Mouse (Mus musculus): Measurements from ENCODE around the gene Map3k14.

The Map3k14 gene

DNA sequence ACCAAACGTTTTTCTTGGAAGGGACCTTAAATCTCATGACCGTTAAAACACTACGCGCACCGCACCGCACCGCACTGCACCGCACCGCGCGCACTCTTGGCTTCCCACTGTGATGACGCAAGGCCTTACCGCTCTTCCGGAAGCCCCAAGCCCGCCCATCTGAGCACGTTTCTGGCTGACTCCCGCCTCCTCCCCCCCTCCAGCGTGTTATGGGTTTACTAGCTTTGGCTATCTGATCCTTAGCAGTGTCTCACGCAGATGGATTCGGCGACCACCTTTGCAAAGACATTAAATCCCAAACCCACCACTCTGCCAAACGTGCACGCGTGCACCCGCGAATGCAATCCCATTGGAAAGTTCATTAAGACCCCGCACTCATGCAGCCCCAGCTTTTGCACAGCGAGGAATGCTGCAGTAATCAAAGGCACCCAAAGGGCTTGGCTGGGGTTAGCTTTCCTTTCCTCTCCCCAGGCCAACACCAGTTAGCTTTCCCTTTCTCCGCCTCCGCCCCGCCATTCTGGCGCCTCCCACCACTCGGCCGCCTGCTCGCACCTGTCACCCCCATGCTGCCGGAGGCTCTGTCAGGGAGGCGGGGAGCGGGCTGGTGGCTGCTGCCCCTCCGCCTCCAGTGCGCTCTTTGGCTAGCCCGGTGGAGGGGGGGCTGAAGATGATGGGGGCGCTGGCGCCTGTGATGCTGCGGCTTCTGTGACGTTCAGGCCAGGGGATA is 49.3 kb downstream of the Map3k14 start, which contains the start of gene Spata32:
Spata32 (minus strand) TSS at position 643 of the 727 bp plus-strand sequence.
- CTCF ChIA-PET, result interaction anchor here (0.8 kb wide), 1 partner anchor 116 kb away, joined by 3 read pairs; no protein-coding TSS in a partner anchor

DNA sequence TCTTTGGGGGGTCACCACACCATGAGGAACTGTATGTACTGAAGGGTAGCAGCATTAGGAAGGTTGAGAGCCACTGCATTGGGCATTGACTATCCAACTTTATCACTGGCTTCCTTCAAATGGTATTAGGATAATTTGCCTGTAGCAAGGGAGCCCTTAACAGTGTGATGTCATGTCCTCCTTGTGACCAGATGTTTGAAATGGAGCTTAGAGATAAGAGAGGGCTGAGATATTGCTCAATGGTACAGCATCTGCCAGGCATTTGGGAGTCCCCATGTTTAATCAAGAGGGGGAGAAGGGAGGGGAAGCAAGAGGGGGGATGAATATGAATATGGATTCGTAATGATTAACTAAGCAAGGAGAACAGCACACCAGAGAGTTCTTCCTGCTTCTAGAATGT is 51.9 kb downstream of the Map3k14 start:
- CTCF ChIA-PET, result no interaction called here

DNA sequence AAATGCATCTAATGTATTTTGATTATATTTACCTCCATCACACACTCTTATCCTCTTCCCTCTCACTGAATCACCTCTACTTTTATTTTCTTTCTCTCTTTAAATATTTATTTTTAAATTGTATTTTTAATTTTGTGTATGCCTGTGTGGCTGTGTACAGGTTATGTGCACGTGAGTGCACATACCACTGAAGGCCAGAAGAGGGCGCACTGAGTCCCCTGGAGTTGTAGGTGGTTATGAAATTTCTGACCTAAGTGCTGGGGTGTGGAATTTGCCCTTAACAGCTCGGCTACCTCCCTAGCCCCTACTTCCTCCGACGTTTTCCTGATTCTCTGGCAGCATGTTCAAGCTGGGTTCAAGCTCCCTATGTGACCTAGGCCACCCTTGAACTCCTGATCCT is 53.6 kb downstream of the Map3k14 start:
- CTCF ChIA-PET, result no interaction called here

DNA sequence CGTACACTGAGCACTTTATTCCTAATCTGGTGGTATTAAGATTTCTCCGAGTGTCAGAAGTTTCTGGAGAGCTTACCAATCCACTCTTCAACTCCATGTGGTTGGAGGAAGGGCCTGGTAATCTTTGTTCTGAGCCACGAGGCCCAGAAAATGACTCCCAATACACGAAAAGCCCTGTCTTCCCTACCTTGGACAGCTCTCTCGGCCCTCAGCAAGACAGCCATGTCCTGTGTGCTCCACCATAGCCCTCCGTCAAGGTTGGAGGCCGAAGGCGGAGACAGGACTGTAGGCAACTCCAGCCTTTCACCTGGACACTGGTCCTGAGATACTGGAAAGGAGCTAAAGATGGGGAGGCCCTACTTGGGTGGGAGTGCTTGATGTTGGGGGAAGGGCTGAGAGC is 57.0 kb downstream of the Map3k14 start:
- CTCF ChIA-PET, result no interaction called here

DNA sequence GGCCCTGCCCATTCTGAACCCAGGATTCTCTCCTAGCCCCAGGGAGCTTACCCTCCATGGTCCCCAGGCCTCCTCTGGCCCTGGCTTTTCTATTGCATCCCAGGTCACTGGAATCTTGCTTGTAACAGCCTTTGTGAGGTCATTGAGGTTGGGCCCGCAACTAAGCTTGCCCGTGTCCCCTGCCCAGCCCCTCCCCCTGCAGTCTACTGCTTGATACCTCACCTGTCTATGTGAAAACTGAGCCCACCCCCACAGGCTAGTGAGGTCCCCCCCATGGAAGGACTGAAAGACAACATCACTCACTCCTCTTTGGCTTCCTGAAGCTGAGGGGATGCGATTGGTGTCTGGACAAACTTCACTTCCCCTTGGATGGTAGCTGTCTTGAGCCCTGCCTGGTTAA is 58.8 kb downstream of the Map3k14 start, which contains the start of gene 1700023F06Rik:
1700023F06Rik (minus strand) TSS at position 101 of the 400 bp plus-strand sequence.
- CTCF ChIA-PET, result no interaction called here

DNA sequence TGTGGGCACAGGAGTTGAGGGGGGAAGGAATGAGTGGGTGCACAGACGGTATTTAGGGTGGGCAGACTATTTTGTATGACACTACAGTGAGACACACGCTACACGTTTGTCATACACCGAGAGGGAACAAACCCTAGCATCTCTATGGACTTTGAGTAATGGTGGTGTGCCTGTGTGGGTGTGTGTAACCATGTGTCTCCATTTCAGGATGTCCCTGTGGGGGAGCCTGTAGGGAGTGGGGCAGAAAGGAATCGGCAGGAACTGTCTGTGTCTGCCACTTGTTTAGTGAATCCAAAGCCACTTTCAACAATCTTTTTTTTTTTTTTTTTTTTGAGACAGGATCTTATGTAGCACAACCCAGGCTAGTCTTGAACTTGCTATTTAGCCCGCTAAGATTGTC is 61.1 kb downstream of the Map3k14 start:
- CTCF ChIA-PET, result interaction anchor here (0.6 kb wide), 1 partner anchor 149 kb away, joined by 27 read pairs; no protein-coding TSS in a partner anchor

DNA sequence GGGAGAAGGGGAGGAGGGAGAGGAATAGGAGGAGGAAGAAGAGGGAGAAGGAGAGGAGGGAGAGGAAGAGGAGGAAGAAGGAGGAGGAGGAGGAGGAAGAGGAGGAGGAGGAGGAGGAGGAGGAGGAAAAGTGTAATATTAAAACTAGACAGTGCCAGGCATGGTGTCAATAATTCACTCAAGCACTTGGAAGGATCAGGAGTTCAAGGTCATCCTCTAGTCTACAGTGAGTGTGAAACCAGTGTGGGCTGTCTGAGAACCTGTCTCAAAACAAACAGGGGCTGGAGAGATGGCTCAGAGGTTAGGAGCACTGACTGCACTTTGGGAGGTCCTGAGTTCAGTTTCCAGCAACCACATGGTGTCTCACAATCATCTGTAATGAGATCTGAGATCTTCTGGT is 64.9 kb downstream of the Map3k14 start:
- CTCF ChIA-PET, result no interaction called here

DNA sequence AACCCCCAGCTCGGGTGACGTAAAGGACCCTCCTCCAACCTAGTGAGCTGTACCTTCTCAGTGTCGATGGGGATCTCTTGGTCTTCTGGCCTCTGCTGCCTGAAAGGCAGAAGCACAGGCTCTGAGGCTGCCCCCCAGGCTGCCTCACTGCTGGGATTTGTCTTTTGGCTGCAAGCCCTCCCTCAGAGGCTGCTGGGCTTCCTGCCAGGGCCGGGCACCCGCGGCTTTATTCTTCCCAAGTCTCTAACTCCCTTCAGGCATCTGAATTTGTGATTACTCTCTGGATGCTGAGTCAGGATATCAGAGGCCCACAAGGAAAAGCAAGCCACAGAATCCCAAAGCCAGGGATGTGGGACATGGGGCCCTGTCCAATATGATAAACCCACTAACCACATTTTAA is 65.6 kb downstream of the Map3k14 start:
- CTCF ChIA-PET, result no interaction called here

DNA sequence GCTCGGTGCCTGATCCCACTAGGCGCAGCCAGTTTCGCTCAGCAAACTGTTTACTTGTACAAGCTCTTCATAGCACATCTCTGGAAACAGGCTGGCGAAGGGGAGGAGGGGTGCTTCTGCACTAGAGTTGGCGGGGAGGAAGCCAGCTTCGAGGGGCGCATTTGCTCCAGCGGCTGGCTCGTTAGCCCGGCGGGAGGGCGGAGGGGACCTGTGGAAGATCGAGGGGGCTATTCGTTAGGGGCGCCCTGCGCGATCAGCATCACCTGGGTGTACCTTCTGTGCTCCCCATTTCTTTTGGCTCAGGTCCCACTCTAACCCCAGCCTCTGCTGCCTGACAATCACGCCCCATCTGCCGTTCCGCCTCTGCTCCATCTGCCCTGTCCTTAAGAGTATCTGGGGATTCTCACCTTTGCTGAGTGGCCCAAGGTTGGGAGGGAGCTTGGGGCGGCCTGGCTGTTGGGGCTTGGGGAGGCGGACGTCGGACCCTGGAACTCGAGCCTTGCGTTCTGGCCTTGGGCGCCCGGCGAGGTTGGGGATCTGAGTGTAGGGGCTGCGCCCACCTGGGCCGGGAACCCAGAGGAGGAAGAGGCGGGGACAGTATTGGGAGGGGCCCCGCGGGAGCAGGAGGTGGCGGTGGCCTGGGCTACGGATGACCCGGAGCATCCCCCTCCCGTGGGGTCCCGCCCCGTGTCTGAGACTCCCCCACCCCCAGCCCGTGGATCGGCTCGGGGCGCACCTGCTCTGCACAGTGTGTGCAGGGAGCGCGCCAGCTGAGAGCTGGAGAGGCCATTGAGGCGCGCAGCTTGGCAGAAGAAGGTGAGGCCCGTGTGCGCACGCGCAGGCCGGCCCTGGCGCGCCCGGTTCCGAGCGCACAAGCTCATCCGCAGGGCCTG is 68.1 kb downstream of the Map3k14 start:
- CTCF ChIA-PET, result interaction anchor here (0.6 kb wide), 1 partner anchor 86 kb away, joined by 10 read pairs; no protein-coding TSS in a partner anchor

DNA sequence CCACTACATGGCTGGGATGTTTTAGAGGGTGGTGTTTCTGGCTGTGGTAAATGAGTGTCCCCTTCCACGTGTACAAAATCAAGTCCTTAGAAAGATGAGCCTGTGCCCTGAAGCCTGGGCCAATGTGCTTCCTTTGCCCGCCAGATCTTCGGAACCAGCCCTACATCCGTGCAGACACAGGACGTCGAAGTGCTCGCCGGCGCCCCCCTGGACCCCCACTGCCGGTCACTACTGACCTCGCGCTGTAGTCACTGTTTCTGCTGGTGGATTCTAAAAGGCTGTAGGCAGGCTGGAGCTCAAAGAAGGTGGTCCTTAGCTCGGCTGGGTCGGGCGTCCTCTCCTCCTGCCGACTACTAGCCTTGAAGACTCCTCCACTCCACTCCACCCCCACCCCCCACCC is 68.9 kb downstream of the Map3k14 start:
- CTCF ChIA-PET, result interaction anchor here (0.6 to 0.7 kb wide), 2 partner anchors 87 to 96 kb away, joined by 4 to 10 read pairs; no protein-coding TSS in a partner anchor

DNA sequence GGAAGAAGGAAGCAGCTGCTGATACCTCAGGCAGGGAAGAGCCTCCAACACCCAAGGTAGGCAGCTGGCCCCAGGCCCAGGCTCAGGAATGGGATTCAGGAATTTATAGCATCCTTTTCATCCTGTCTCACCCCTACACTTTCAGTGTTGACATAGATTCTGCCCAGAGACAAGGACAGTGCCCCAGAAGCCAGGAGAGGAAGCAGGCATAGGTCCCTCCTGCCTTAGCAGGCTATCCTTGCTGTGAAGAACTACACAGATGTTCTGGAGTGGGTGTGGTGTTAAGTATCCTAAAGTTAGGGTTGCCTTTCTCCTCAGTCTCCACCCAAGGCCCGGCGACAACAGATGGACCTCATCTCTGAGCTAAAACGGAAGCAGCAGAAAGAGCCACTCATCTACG is 69.9 kb downstream of the Map3k14 start:
- CTCF ChIA-PET, result no interaction called here

DNA sequence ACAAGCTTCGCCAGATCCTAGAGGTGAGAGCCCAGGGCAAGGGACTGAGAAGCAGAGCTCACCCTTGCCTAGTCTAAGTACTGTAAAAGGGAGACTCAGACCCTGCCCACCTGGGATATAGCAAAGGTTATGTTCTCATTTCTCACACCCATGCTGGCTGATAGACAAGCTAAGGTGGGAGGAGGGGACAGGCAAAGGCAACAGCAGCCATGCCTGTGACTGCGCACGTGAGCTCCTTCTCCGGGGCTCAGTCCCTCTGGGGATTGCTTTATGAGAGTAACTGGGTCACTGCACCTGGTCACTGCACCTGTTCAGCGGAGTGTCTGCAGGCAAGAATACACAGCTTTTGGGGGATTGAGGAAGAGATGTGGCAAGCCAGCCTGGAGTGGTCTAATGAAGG is 71.6 kb downstream of the Map3k14 start:
- CTCF ChIA-PET, result interaction anchor here (2.1 kb wide), 1 partner anchor 11 kb away, joined by 7 read pairs; no protein-coding TSS in a partner anchor

DNA sequence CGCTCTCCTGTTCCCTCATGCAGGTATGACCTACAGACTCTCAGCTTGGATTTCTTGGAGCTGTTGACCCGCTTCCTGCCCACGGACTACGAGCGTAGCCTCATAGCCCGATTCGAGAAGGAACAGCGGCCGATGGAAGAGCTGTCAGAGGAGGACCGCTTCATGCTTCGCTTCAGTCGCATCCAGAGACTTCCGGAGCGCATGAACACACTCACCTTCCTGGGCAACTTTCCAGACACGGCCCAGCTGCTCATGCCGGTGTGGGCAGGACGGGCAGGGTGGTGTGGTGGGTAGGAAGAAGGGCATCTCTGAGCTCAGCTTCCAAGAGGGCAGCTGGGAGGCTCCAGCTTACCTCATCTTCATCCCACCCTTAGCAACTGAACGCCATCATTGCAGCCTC is 72.0 kb downstream of the Map3k14 start:
- CTCF ChIA-PET, result interaction anchor here (2.1 kb wide), 1 partner anchor 10 kb away, joined by 7 read pairs; no protein-coding TSS in a partner anchor

DNA sequence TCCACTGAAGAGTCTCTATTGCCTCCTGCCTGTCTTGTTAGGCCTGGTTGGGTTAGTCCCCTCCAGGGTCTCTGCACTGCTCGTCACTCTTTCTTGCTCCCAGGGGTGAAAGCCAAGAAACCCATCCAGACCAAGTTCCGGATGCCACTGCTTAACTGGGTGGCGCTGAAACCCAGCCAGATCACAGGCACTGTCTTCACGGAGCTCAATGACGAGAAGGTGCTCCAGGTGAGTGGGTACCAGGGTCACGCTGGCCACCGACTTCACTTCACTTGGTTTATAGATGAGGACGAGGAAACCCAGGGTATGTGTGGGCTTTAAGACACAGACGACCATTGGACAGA is 73.5 kb downstream of the Map3k14 start:
- CTCF ChIA-PET, result no interaction called here

DNA sequence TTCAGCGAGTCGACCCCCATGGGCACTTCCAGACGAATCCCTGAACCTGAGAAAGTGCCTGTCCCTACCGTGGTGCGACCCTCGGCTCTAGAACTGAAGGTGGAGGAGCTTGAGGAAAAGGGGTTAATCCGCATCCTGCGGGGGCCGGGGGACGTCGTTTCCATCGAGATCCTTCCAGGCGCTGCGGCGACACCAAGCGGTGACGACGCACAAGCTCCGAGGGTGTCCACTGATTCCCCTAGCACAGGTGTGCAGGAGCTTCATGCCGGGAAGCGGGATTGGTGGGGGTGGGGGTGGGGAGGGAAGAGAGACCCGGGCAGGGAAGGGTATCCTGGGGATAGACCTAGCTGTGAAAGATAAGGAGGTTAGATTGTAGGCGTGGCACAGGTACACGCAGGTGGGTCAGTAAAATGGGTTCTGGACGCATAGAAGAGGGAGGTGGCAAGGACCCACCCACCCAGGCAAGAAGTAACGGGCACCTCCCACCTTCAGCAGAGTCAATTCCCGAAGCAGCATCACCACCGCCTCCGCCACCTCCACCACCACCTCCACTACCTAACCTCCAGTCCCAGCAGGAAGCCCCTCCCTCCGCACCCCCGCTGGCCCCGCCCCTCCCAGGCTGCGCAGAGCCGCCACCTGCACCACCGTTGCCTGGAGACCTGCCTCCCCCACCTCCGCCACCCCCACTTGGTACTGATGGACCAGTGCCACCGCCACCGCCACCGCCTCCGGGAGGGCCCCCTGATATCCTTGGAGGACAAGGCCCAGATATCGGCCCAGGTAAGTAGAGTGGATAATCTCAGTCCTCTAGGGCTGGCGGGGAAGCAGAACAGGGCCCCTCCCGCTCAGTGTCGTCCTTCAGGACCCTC is 74.1 kb downstream of the Map3k14 start:
- CTCF ChIA-PET, result no interaction called here

DNA sequence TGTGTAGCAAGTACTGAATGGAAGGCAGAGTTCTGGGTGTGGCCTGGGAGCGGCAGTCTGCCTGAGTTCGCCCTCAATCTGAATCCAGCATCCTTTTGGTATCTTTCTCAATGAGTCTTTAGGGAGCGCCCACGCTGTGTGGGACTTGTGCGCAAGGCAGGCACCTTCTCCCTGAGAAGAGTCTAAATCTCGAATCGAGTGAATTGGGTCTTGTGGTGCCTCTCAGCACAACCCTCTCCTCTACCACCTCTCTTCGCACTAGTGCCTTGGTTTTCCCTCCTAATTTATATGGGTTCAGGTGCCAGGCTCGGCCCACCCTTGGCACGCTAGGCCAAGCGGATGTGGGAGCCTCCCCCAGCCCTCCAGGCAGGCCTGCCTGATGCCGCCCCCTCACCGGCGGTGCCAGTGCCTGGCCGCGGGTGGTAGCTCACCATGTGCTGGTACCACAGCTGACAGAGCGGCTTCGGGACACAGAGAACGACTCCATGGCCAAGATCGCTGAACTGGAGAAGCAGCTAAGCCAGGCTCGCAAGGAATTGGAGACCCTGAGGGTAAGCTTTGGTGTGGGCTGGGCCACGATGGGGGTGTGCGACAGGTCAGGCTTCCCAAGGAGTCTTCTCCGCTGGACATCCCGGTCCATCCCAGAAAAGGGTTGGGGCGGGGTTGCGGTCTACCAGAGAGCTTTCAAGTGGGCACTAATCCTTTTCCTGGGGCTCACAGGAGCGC is 74.9 kb downstream of the Map3k14 start:
- CTCF ChIA-PET, result no interaction called here

DNA sequence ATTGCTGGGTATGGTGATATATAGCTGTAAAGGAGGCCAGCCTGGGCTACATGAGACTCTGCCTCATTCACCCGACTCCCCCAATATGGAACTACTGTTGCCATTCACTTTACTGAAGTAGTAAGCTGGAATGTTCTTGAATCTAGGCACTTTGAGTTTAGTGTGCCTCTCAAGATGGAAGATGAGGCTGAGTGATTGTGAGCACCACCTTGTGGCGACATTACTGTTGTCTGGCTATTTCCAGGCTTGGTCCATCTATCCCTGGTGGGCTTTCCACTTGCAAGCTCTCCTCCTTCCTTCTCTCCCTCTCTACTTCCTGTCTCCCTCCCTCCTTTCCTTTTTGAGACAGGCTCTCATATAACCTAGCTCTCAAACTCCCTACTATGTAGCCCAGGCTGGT is 82.4 kb downstream of the Map3k14 start:
- CTCF ChIA-PET, result interaction anchor here (0.6 to 3.8 kb wide), 5 partner anchors 10 to 20 kb away, joined by 3 to 16 read pairs (median 6); no protein-coding TSS in a partner anchor

DNA sequence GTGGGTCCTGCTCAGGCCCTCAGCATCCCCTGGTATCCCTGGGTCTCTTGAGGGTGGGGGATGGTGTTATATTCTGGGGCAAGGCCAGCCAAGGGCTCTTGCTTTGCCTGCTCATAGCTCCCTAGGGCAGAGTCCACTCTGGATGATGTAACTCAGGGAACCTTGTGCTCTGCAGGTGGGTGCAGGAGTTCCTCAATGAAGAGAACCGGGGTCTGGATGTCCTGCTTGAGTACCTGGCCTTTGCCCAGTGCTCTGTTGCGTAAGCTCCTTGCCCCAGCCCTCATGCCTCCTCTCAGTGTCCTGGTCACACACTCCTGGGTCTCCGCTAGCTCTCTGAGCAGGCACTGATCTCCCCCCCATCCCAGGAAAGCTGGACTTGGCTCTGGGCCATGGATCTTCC is 85.4 kb downstream of the Map3k14 start:
- CTCF ChIA-PET, result interaction anchor here (1.1 kb wide), 1 partner anchor 64 kb away, joined by 4 read pairs; no protein-coding TSS in a partner anchor

DNA sequence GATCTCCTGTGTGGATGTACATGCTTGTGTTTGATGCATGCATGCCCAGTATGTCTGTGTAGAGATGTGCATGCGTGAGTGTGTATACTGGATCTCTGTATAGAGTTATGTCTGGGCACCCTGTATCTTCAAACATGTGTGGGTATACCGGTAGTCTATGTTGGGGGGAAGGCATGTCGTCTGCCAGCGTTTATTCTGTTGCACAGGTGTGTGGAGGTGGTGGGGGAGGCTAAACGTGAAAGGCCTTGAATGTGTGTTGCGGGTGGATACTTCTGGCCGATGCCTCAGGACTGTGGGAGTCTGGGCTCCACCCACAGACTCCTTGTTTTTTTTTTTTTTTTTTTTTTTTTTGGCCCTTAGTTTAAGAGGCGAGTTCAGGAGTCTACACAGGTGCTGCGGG is 85.9 kb downstream of the Map3k14 start:
- CTCF ChIA-PET, result interaction anchor here (0.6 kb wide), 1 partner anchor 1862 kb away, joined by 3 read pairs; no protein-coding TSS in a partner anchor

DNA sequence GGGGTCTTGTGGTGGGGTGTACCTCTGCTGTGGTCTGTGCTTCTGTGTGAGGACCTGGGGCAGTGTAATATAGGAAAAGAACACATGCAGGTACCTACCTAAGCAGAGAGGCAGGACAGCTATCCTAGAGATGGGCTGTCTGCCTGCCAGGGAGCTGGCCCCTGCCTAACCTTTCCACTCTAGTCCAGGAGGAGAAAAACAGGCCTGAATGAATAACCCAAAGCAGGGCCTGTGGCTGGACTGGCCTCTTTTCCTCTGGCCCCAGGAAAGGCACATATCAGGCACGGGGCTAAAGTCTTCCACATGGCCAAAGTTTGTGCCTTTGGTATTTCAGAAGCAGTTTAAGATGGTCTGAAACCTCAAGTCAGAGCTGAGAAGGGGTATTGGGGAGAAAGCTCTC is 86.8 kb downstream of the Map3k14 start:
- CTCF ChIA-PET, result no interaction called here

DNA sequence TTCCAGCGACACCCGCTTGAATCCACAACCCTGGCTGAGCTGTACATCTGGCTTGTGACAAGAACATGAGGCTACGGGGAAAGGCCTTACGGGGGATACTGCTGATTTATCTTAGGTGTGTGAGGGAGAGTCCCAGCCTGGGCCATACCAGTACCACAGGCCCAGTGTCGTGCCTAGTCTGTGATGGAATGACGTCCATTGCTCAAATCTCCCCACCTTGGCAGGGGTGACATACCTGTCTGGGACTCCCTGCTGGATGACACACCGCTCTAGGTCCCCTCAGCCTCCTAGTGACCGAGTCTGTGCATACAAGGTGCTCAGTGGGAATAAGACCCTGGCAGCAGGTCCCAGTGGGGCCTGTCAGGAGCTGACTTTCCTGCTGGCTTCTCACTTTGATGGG is 88.5 kb downstream of the Map3k14 start:
- CTCF ChIA-PET, result interaction anchor here (1.0 to 1.3 kb wide), 2 partner anchors 12 to 19 kb away, joined by 3 read pairs; no protein-coding TSS in a partner anchor

All from spleen, embryonic (tissue).